Mouse (Mus musculus): ENCODE measurements around the gene 1700025B11Rik.

- TF ChIP-seq EP300 (IDR thresholded peaks at IDR 0.05; ENCODE audit: low read depth) (no peak), CTCF (IDR thresholded peaks at IDR 0.05; ENCODE audit: low read depth) (no peak)
Measured at GRCm38 (mm10) chr15:77561792-77562191, at the start of gene 1700025B11Rik.
